Mouse (Mus musculus) spleen, adult 2 months (tissue): ENCODE measurements around the gene Cldn7.

Source experiments
- CTCF ChIP-seq: fragments of 200-500 bp; IDR thresholded peaks from 2 replicates; pipeline ENCODE4 v1.5.1; 2011; ENCODE audit warnings: mild to moderate bottlenecking, inconsistent platforms; ENCODE audit not compliant: insufficient read depth, insufficient read length, insufficient replicate concordance; ENCODE audit errors: extremely low read depth
- POLR2A ChIP-seq: fragments of 200-500 bp; IDR thresholded peaks from 2 replicates; pipeline ENCODE4 v1.6.1; 2011; ENCODE audit warnings: low read depth, low read length, inconsistent platforms

GRCm38 (mm10) chr11:69919053-69919452 lies 45.5 kb upstream of the Cldn7 start:
- TF ChIP-seq CTCF (no peak), POLR2A (no peak)
